Mouse (Mus musculus) myocyte (in vitro differentiated cells): ENCODE measurements at regions not wholly inside any gene's neighbourhood (a gene's known extent, or its start where the extent isn't known, plus 50 kb on each side); places are given as distances from the start of the nearest gene placed in this dataset.

Experiments used
- E2F4 ChIP-seq: IDR thresholded peaks from one replicate; pipeline ENCODE4 v1.6.1; 2011; ENCODE audit warnings: mild to moderate bottlenecking, control low read depth, moderate library complexity; ENCODE audit not compliant: insufficient read depth
- MAX ChIP-seq: IDR thresholded peaks from one replicate; pipeline ENCODE4 v1.6.1; 2011; ENCODE audit warnings: low read depth, mild to moderate bottlenecking, control low read depth
- MYOD1 ChIP-seq, 3 experiments: IDR thresholded peaks; one replicate each; pipeline ENCODE4 v1.6.1; 2011; ENCODE audit warnings: control low read depth in 2 of 3, low read depth in 2 of 3, mild to moderate bottlenecking in 2 of 3, moderate library complexity in 1 of 3; ENCODE audit not compliant: insufficient read length in 2 of 3, control insufficient read depth in 1 of 3
- MYOG ChIP-seq, 3 experiments: IDR thresholded peaks; one replicate each; pipeline ENCODE4 v1.6.1; 2011; ENCODE audit warnings: control low read depth in 2 of 3, low read depth in 2 of 3, mild to moderate bottlenecking in 2 of 3; ENCODE audit not compliant: insufficient read length in 2 of 3, control insufficient read depth in 1 of 3, insufficient read depth in 1 of 3
- POLR2A ChIP-seq: IDR thresholded peaks from one replicate; pipeline ENCODE4 v1.6.1; 2011; ENCODE audit warnings: low read depth, mild to moderate bottlenecking, control low read depth, moderate library complexity; ENCODE audit not compliant: insufficient read length
- POLR2AphosphoS2 ChIP-seq: IDR thresholded peaks from one replicate; pipeline ENCODE4 v1.6.1; 2011; ENCODE audit warnings: low read depth, control low read depth; ENCODE audit not compliant: insufficient read length
- TCF12 ChIP-seq: IDR thresholded peaks from one replicate; pipeline ENCODE4 v1.6.1; 2011; ENCODE audit warnings: mild to moderate bottlenecking, control low read depth; ENCODE audit not compliant: poor library complexity, insufficient read depth, severe bottlenecking
- TCF3 ChIP-seq: IDR thresholded peaks from one replicate; pipeline ENCODE4 v1.6.1; 2011; ENCODE audit warnings: low read depth, control low read depth; ENCODE audit not compliant: insufficient read length
- USF1 ChIP-seq: IDR thresholded peaks from one replicate; pipeline ENCODE4 v1.6.1; 2011; ENCODE audit warnings: low read depth, mild to moderate bottlenecking, control low read depth, moderate library complexity

GRCm38 (mm10) chr16:80073675-80074074, 982.8 kb upstream of the Tmprss15 start:
- no peak for TF ChIP-seq TCF3
- no peak for TF ChIP-seq E2F4
- TF ChIP-seq POLR2A, result no peak
- no peak for TF ChIP-seq USF1
- TF ChIP-seq TCF12, result no peak
- no peak for TF ChIP-seq POLR2AphosphoS2
- TF ChIP-seq MAX, result no peak
- TF ChIP-seq MYOG (IDR thresholded peaks at IDR 0.05; ENCODE audit: control insufficient read depth in 1 of 3, insufficient read depth in 1 of 3, insufficient read length in 2 of 3, low read depth in 2 of 3), result no peak
- TF ChIP-seq MYOD1 (IDR thresholded peaks at IDR 0.05; ENCODE audit: control insufficient read depth in 1 of 3, insufficient read length in 2 of 3, low read depth in 2 of 3), result no peak
